Mouse (Mus musculus) limb, embryonic 14.5 days (tissue): Measurements from ENCODE around the gene Myo1e. TPM values are rescaled to one million over a fixed set of nuclear protein-coding genes. Genes with fewer than 3 reads are reported as not detected.

Source experiments
- ATAC-seq: fragments of 200-750 bp; cut with Nextera tagmentation; 2 replicates; pipeline ENCODE4 v1.8.0; 2017; ENCODE audit warnings: low read depth, moderate number of reproducible peaks, moderate TSS enrichment; ENCODE audit not compliant: low FRiP score
- DNase-seq: peaks from one replicate; pipeline ENCODE4 v3.0.0-alpha.2; 2015; ENCODE audit warnings: low spot score
- H3K27ac ChIP-seq: fragments of 300-500 bp; sonication (generic); replicated peaks from 2 replicates; pipeline ENCODE4 v1.5.1; 2014; ENCODE audit warnings: low read depth, mild to moderate bottlenecking, low read length, moderate library complexity, mixed read lengths
- H3K27me3 ChIP-seq: fragments of 300-500 bp; sonication (generic); 2 replicates; pipeline ENCODE4 v1.6.1; 2014; ENCODE audit warnings: low read length, mixed read lengths; ENCODE audit not compliant: control insufficient read depth, insufficient read depth
- H3K36me3 ChIP-seq: fragments of 300-500 bp; sonication (generic); 2 replicates; pipeline ENCODE4 v1.6.1; 2014; ENCODE audit warnings: mild to moderate bottlenecking, low read length, moderate library complexity, mixed read lengths; ENCODE audit not compliant: control insufficient read depth, insufficient read depth
- H3K4me1 ChIP-seq: fragments of 300-500 bp; sonication (generic); 2 replicates; pipeline ENCODE4 v1.6.1; 2014; ENCODE audit warnings: antibody characterized with exemption, low read length, mixed read lengths; ENCODE audit not compliant: control insufficient read depth, insufficient read depth
- H3K4me2 ChIP-seq: fragments of 300-500 bp; sonication (generic); replicated peaks from 2 replicates; pipeline ENCODE4 v1.6.1; 2014; ENCODE audit warnings: low read depth, mild to moderate bottlenecking, low read length, moderate library complexity; ENCODE audit not compliant: severe bottlenecking
- H3K4me3 ChIP-seq: fragments of 300-500 bp; sonication (generic); replicated peaks from 2 replicates; pipeline ENCODE4 v1.5.1; 2014; ENCODE audit warnings: low read length
- H3K9ac ChIP-seq: fragments of 300-500 bp; sonication (generic); 2 replicates; pipeline ENCODE4 v1.6.1; 2014; ENCODE audit warnings: mild to moderate bottlenecking, low read depth, low read length, moderate library complexity; ENCODE audit not compliant: severe bottlenecking
- H3K9me3 ChIP-seq: fragments of 300-500 bp; sonication (generic); 2 replicates; pipeline ENCODE4 v1.6.1; 2016; ENCODE audit warnings: low read length; ENCODE audit not compliant: control insufficient read depth
- POLR2A ChIP-seq: fragments of 200-500 bp; IDR thresholded peaks from 2 replicates; pipeline ENCODE4 v1.8.0; 2012; ENCODE audit warnings: inconsistent platforms, mild to moderate bottlenecking, moderate library complexity, borderline replicate concordance; ENCODE audit not compliant: insufficient read depth, insufficient read length; ENCODE audit errors: extremely low read depth
- WGBS: fragments of 180-500 bp; shearing (Covaris S2); extraction: QIAGEN DNeasy Blood & Tissue Kit; methylation state at CpG from one replicate; pipeline ENCODE4 v1.1.7; 2014; 5-methylcytosine and 5-hydroxymethylcytosine counted together
- polyA plus RNA-seq, 2 experiments: library from polyadenylated mRNA; depleted of rRNA in 1 of 2; stranded (reverse) in 1 of 2; unstranded in 1 of 2; fragments of >200 nt; fragmentation: Nextera tagmentation in 1 of 2; extraction: Ambion mirVana in 1 of 2; gene quantifications; 2 replicates each; pipeline versions ENCODE4 v1.2.1 to v1.2.3; 2012 to 2014

The Myo1e gene
- polyA plus RNA-seq, 2 experiments = 12.1 to 20.4 TPM

GRCm38 (mm10) chr9:70371638-70372037 lies 164.5 kb downstream of the Myo1e start:
- no peak overlapping the region for H3K9ac ChIP-seq
- whole genome bisulfite sequencing = 67% methylated on average over 5 of the region's 5 CpGs
- H3K27me3 ChIP-seq = no peaks in the 10 kb centered on the region
- no peak overlapping the region for H3K4me2 ChIP-seq
- DNase-seq (no peak), ATAC-seq (no peak)
- TF ChIP-seq POLR2A = no peak
- H3K36me3 ChIP-seq = peaks cover 57% of the 10 kb centered on the region
- H3K4me3 ChIP-seq = no peak overlapping the region
- H3K9me3 ChIP-seq = no peaks in the 10 kb centered on the region
- no peak overlapping the region for H3K27ac ChIP-seq
- H3K4me1 ChIP-seq = no peaks in the 10 kb centered on the region

- no peak for TF ChIP-seq POLR2A
- Histone ChIP-seq H3K36me3 (peaks cover 40% of the 10 kb centered on the region), H3K27me3 (no peaks in the 10 kb centered on the region), H3K4me2 (no peak overlapping the region), H3K4me1 (no peaks in the 10 kb centered on the region), H3K27ac (no peak overlapping the region), H3K9ac (no peak overlapping the region), H3K9me3 (no peaks in the 10 kb centered on the region), H3K4me3 (no peak overlapping the region)
- WGBS = 50% methylated on average over 7 of the region's 7 CpGs
- ATAC-seq (no peak), DNase-seq (no peak)
These were observed 172.6 kb downstream of the Myo1e start for GRCm38 (mm10) chr9:70379502-70380467.

GRCm38 (mm10) chr9:70382091-70382490 lies 174.9 kb downstream of the Myo1e start:
- Histone ChIP-seq H3K9me3 (no peaks in the 10 kb centered on the region), H3K27me3 (no peaks in the 10 kb centered on the region), H3K9ac (no peak overlapping the region), H3K27ac (no peak overlapping the region), H3K4me1 (no peaks in the 10 kb centered on the region), H3K4me3 (no peak overlapping the region), H3K36me3 (peaks cover 40% of the 10 kb centered on the region), H3K4me2 (no peak overlapping the region)
- no peak for DNase-seq
- ATAC-seq = no peak
- TF ChIP-seq POLR2A = no peak
- WGBS = 71% methylated on average over 12 of the region's 12 CpGs

GRCm38 (mm10) chr9:70383750-70384149 lies 176.6 kb downstream of the Myo1e start:
- ATAC-seq = no peak
- 74% methylated on average over 10 of the region's 10 CpGs for WGBS
- no peak for DNase-seq
- TF ChIP-seq POLR2A = no peak
- H3K27ac ChIP-seq = no peak overlapping the region
- H3K4me1 ChIP-seq = 0 out of 2 replicates have a peak, but pooled peaks cover under 1% of the 10 kb centered on the region
- no peak overlapping the region for H3K4me3 ChIP-seq
- no peak overlapping the region for H3K4me2 ChIP-seq
- no peak overlapping the region for H3K9ac ChIP-seq
- no peaks in the 10 kb centered on the region for H3K27me3 ChIP-seq
- H3K9me3 ChIP-seq = no peaks in the 10 kb centered on the region
- H3K36me3 ChIP-seq = peaks cover 37% of the 10 kb centered on the region

- H3K4me3 ChIP-seq = no peak overlapping the region
- 94% methylated on average over 4 of the region's 4 CpGs for WGBS
- H3K9me3 ChIP-seq = no peaks in the 10 kb centered on the region
These were observed 177.3 kb downstream of the Myo1e start for GRCm38 (mm10) chr9:70384494-70384893.

More at GRCm38 (mm10) chr9:70384494-70384893, 177.3 kb downstream of the Myo1e start:
- Histone ChIP-seq H3K27ac (no peak overlapping the region), H3K36me3 (peaks cover 34% of the 10 kb centered on the region), H3K27me3 (no peaks in the 10 kb centered on the region), H3K9ac (no peak overlapping the region), H3K4me2 (no peak overlapping the region), H3K4me1 (0 out of 2 replicates have a peak, but pooled peaks cover 3% of the 10 kb centered on the region)
- TF ChIP-seq POLR2A = no peak
- no peak for ATAC-seq
- DNase-seq = no peak
